Mouse (Mus musculus) liver, embryonic 15.5 days (tissue): ENCODE measurements around the gene Pde10a. TPM values are rescaled to one million over a fixed set of nuclear protein-coding genes. Genes with fewer than 3 reads are reported as not detected.

Source experiments
- ATAC-seq: fragments of 200-750 bp; cut with Nextera tagmentation; 2 replicates; pipeline ENCODE4 v1.8.0; 2017; ENCODE audit warnings: moderate number of reproducible peaks, mild to moderate bottlenecking, moderate library complexity; ENCODE audit not compliant: insufficient read depth
- H3K27ac ChIP-seq: fragments of 300-500 bp; sonication (generic); replicated peaks from 2 replicates; pipeline ENCODE4 v1.5.1; 2015; ENCODE audit warnings: mild to moderate bottlenecking, inconsistent platforms
- H3K27me3 ChIP-seq: fragments of 300-500 bp; sonication (generic); 2 replicates; pipeline ENCODE4 v1.6.1; 2015; ENCODE audit warnings: mild to moderate bottlenecking, inconsistent platforms
- H3K36me3 ChIP-seq: fragments of 300-500 bp; sonication (generic); replicated peaks from 2 replicates; pipeline ENCODE4 v1.6.1; 2015; ENCODE audit warnings: moderate library complexity, mild to moderate bottlenecking, inconsistent platforms
- H3K4me1 ChIP-seq: fragments of 300-500 bp; sonication (generic); replicated peaks from 2 replicates; pipeline ENCODE4 v1.6.1; 2015; ENCODE audit warnings: inconsistent platforms
- H3K4me2 ChIP-seq: fragments of 300-500 bp; sonication (generic); 2 replicates; pipeline ENCODE4 v1.6.1; 2015; ENCODE audit warnings: moderate library complexity, mild to moderate bottlenecking, inconsistent platforms
- H3K4me3 ChIP-seq: fragments of 300-500 bp; sonication (generic); replicated peaks from 2 replicates; pipeline ENCODE4 v1.5.1; 2015; ENCODE audit warnings: mild to moderate bottlenecking, inconsistent platforms
- H3K9ac ChIP-seq: fragments of 300-500 bp; sonication (generic); 2 replicates; pipeline ENCODE4 v1.6.1; 2015; ENCODE audit warnings: moderate library complexity, mild to moderate bottlenecking, inconsistent platforms
- H3K9me3 ChIP-seq: fragments of 300-500 bp; sonication (generic); replicated peaks from 2 replicates; pipeline ENCODE4 v1.6.1; 2016; ENCODE audit warnings: inconsistent platforms
- WGBS: fragments of 180-500 bp; shearing (Covaris S2); methylation state at CpG from one replicate; pipeline ENCODE4 v1.1.7; 2015; ENCODE audit warnings: mixed read lengths; ENCODE audit not compliant: insufficient replicate concordance; 5-methylcytosine and 5-hydroxymethylcytosine counted together
- polyA plus RNA-seq: library from polyadenylated mRNA; unstranded; fragments of >200 nt; fragmentation: Nextera tagmentation; extraction: Ambion mirVana; gene quantifications from 2 replicates; pipeline ENCODE4 v1.2.1, GENCODE M21; 2015

Pde10a gene
- polyA plus RNA-seq, 1 experiment from 2014 or later = 0.67 TPM

DNA sequence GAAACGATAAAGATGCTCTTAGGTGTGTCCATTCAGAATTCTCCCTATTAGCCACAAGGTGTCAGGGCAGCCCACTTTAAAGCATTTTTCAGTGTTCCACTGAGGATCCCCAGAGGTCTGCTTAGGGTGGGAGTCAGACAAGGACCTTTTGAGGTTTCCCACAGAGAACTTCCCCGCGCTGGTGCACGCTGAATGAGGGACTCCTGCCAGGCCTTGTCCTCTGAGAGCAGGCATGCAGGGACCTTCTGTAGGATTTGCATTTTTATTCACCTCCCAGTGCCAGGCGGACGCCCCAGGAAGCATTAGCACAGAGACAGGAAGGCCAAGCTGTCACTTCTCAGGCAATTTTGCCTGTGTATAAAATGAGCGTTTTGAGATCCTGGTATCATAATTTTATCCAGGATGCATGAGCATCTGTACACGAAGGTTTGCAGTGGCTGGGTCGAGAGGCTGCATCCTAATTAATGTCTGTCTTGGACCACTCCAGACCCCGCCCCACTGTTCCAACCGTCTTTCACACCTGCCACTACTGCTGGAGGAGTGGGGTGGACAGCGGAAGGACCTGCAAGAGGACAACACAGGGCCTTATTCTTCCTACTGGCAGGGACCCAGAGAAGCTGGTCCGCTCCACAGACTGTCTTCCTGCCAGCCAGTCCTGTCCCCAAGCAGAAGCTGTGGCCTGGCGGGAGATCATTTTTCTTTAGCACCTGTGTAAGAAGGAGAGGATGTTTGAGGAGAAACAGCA lies 498.2 kb downstream of the Pde10a start:
- Histone ChIP-seq H3K4me3 (no peak overlapping the region), H3K4me2 (no peak overlapping the region), H3K9ac (no peak overlapping the region), H3K4me1 (no peaks in the 10 kb centered on the region), H3K27me3 (no peaks in the 10 kb centered on the region), H3K9me3 (no peaks in the 10 kb centered on the region), H3K36me3 (no peaks in the 10 kb centered on the region), H3K27ac (no peak overlapping the region)
- no peak for ATAC-seq
- 38% methylated on average over 14 of the region's 14 CpGs for WGBS

DNA sequence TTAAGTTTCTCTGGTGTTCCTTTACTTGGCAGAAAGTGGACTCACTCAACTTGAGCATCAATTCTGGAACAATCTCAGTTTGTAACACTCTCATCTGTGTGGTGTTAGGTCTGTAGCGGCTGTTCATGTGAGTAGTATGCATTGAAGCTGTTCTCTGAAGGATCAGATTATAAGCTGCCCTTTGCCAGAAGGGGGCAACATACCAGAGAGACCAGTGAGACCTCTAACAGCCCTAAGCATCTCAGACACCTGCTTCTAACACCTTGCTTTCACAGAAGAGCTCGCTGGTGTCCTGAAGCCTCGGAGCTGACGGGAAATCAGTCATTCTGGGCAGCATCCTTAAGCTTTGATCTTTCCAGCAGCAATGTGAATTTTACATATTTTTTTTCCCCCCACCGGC lies 505.0 kb downstream of the Pde10a start:
- no peak overlapping the region for H3K9ac ChIP-seq
- H3K27ac ChIP-seq = no peak overlapping the region
- H3K4me1 ChIP-seq = no peaks in the 10 kb centered on the region
- 44% methylated on average over 5 of the region's 5 CpGs for WGBS
- no peak overlapping the region for H3K4me3 ChIP-seq
- H3K36me3 ChIP-seq = no peaks in the 10 kb centered on the region
- ATAC-seq = no peak
- H3K27me3 ChIP-seq = no peaks in the 10 kb centered on the region
- H3K9me3 ChIP-seq = no peaks in the 10 kb centered on the region
- no peak overlapping the region for H3K4me2 ChIP-seq

DNA sequence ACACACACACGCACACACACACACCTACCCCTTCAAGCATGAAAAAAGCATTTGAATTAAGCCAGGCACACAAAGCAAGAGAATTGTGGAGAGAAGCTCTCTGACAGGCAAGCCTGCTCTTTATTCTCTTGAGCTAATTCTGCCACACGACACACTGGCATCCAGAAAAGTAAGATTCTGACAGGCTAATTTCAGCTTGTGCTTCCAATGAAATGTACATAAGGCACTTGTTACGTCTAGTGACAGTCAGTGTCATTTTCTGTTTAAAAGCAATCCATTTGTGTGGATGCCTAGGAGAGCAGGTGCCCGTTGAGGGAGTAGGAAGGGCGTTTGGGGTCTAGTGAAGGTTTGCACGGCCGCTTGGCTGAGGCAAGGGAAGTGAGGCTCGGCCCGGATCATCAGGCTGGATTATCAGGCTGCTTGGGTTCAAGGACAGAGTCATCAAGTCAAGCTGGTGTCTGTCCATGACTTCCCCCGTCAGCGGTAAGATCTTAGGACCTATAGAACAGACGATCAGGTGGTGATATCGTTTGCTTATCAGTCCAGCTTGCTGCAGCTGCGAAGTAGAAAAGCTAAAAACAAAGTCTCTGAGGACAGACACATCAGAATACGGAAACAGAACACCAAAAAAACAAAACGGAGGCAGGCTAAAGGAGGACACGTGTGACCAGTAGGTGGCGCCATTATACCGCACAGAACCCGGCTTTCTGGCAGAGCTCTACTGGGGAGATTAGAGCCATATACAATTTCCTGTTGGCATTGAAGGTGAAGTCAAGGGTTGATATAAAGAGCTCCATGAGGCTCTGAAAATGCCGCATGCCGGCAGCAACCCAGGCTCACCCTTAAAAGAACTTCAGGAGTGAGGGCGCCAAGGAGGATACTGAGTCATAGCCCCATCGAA lies 506.3 kb downstream of the Pde10a start:
- ATAC-seq = no peak
- H3K4me3 ChIP-seq = no peak overlapping the region
- no peaks in the 10 kb centered on the region for H3K4me1 ChIP-seq
- no peak overlapping the region for H3K27ac ChIP-seq
- no peaks in the 10 kb centered on the region for H3K9me3 ChIP-seq
- H3K36me3 ChIP-seq = no peaks in the 10 kb centered on the region
- H3K27me3 ChIP-seq = no peaks in the 10 kb centered on the region
- H3K4me2 ChIP-seq = peak overlapping the region; percentile 38; the same call in 1 of the 2 replicates
- 14% methylated on average over 24 of the region's 24 CpGs for WGBS
- H3K9ac ChIP-seq = no peak overlapping the region

DNA sequence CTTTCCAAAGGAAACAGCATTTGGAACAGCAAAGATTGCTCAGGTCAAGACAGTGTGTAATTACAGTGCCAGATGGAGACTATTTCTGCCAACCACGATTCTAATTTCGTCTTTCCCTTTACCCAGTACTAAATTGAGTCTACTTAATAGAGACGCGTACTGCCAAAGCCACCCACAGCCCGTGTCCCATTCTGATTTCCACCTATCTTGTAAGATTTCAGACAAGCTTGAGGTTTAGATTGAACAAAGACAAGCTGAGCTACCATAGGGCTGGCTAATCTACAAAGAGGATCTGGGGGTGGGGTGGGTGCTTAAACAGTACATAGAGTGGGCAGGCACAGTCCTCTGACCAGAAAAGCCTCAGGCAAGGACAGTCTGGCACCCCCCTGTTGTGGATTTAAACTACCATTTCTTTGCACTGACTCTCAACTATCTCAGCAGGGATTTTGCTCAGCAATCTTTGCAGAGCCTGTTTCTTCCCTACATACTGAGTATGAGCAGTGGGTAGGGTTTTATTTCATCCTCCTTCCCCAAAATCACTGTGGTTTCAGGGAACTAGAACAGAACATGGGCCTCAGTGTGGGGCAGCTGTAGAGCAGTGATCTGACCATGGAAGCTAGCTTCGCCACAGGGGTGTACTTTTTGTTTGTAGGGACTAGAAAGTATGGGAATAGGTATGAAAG lies 507.3 kb downstream of the Pde10a start:
- no peaks in the 10 kb centered on the region for H3K4me1 ChIP-seq
- H3K27ac ChIP-seq = no peak overlapping the region
- no peaks in the 10 kb centered on the region for H3K36me3 ChIP-seq
- H3K4me3 ChIP-seq = no peak overlapping the region
- ATAC-seq = no peak
- H3K27me3 ChIP-seq = no peaks in the 10 kb centered on the region
- H3K9me3 ChIP-seq = no peaks in the 10 kb centered on the region
- no peak overlapping the region for H3K4me2 ChIP-seq
- H3K9ac ChIP-seq = no peak overlapping the region
- WGBS = 60% methylated on average over 6 of the region's 6 CpGs

DNA sequence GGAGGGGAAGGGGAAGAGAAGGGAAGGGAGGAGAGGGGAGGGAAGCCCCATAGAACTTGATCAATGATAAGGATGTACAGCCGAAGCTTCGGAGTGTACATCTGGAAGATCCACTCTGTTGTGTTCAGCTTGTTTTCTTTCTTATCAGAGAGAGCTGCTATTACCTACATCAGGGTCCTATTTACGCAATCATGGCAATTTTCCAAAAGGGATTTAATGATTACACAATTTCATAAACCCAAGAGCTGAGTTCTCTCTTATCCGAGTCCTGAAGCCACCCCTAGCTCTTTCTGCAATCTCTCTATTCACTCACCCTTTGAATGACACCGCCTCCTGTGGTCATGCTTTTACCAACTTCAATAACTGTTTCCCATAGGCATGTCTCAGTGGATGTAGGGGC lies 508.3 kb downstream of the Pde10a start:
- Histone ChIP-seq H3K9ac (no peak overlapping the region), H3K27me3 (no peaks in the 10 kb centered on the region), H3K36me3 (no peaks in the 10 kb centered on the region), H3K27ac (no peak overlapping the region), H3K4me2 (no peak overlapping the region), H3K4me3 (no peak overlapping the region), H3K4me1 (no peaks in the 10 kb centered on the region), H3K9me3 (no peaks in the 10 kb centered on the region)
- 52% methylated on average over 5 of the region's 5 CpGs for WGBS
- no peak for ATAC-seq

DNA sequence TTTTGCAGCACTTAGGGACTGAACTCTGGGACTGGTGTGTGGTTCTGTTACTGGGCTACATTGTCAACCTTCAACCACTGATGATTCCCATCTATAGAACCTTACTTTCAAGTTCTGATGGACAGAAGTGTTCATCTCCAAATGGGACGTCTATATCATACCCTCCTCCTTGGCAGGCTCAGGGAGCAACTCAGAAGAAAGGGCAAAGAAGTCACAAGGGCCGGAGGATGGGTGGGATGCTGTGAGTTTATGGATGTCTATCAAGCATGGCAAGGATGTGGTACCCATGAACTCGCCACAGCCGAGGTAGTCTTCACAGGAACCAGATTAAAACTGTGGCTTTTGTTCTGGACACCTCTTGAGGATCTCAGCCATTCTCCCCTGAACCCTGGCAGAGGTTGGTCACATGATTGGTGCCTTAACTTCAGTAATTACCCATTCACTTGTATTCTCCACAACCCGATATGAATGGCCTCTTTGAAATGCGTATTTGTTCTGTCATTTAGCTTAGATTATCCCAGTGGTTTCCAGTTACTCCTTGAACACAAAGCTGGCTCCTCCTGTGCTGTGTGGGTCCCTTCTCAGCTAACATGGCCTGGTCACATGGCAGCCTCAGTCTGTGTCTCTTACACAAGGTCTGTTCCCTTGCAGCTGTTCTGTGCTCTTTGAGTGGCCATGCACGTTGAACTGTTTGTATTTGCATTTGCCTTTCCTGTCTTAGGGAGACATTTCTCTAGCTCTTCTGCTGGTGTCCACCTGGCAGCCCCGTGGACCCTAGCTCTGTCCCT lies 510.6 kb downstream of the Pde10a start:
- Histone ChIP-seq H3K4me1 (no peaks in the 10 kb centered on the region), H3K36me3 (no peaks in the 10 kb centered on the region), H3K4me3 (no peak overlapping the region), H3K9ac (no peak overlapping the region), H3K27me3 (no peaks in the 10 kb centered on the region), H3K4me2 (no peak overlapping the region), H3K27ac (no peak overlapping the region), H3K9me3 (no peaks in the 10 kb centered on the region)
- ATAC-seq = no peak
- WGBS = 64% methylated on average over 8 of the region's 8 CpGs

Other genes starting within 250 kb of the Pde10a start
- 135 and 142 TPM in 2 replicates for gene Mpc1, start 242.5 kb upstream of the Pde10a start, polyA plus RNA-seq
- 50.1 and 61.0 TPM in 2 replicates for gene Sft2d1, start 214.3 kb upstream of the Pde10a start, polyA plus RNA-seq
- 0.05 and 0.06 TPM in 2 replicates for gene Prr18, start 187.9 kb upstream of the Pde10a start, polyA plus RNA-seq
- gene T2, start 169.4 kb upstream of the Pde10a start, polyA plus RNA-seq = not detected in 2 replicates
- not detected in 2 replicates for gene T, start 90.9 kb upstream of the Pde10a start, polyA plus RNA-seq
- gene Gm17087, start 41.6 kb downstream of the Pde10a start, polyA plus RNA-seq = not detected in 2 replicates